Mouse (Mus musculus) ES-CJ7 (cell line): ENCODE measurements around the gene Slc15a5.
"Not testable (repeated sequence)": the region's sequence is repeated elsewhere in the genome, so short reads cannot be mapped to it uniquely, and the experiment has no call there.

ENCODE experiments used
- DNase-seq: peaks from one replicate; pipeline ENCODE4 v3.0.0; 2011; ENCODE audit warnings: low read depth, low spot score

Gene Slc15a5

GRCm38 (mm10) chr6:138079816-138080215 is at the start of gene Slc15a5:
Gene Slc15a5 (minus strand): TSS chr6:138079916.
- DNase-seq: no peak

GRCm38 (mm10) chr6:138128392-138129335 is 48.9 kb upstream of the Slc15a5 start:
- DNase-seq: no peak

- DNase-seq: no peak
Measured at GRCm38 (mm10) chr6:138117496-138117895, 37.8 kb upstream of the Slc15a5 start.

GRCm38 (mm10) chr6:138104559-138104958 is 24.8 kb upstream of the Slc15a5 start:
- no peak for DNase-seq

- DNase-seq: no peak
Measured at GRCm38 (mm10) chr6:138102940-138103339, 23.2 kb upstream of the Slc15a5 start.

- DNase-seq: no peak
Measured at GRCm38 (mm10) chr6:138101843-138102242, 22.1 kb upstream of the Slc15a5 start.

- DNase-seq: peak; percentile 11
Measured at GRCm38 (mm10) chr6:138099646-138100045, 19.9 kb upstream of the Slc15a5 start.

- no peak for DNase-seq
Measured at GRCm38 (mm10) chr6:138095060-138095459, 15.3 kb upstream of the Slc15a5 start.

- no peak for DNase-seq
Measured at GRCm38 (mm10) chr6:138092432-138092831, 12.7 kb upstream of the Slc15a5 start.

- no peak for DNase-seq
Measured at GRCm38 (mm10) chr6:138089084-138089483, 9.4 kb upstream of the Slc15a5 start.

GRCm38 (mm10) chr6:138086421-138086820 is 6.7 kb upstream of the Slc15a5 start:
- DNase-seq: not testable (repeated sequence)

GRCm38 (mm10) chr6:138080778-138081549 is 1.2 kb upstream of the Slc15a5 start:
- no peak for DNase-seq

- no peak for DNase-seq
Measured at GRCm38 (mm10) chr6:138077681-138078439, 1.9 kb downstream of the Slc15a5 start.

GRCm38 (mm10) chr6:138075723-138076122 is 4.0 kb downstream of the Slc15a5 start:
- no peak for DNase-seq

- no peak for DNase-seq
Measured at GRCm38 (mm10) chr6:138073540-138073939, 6.2 kb downstream of the Slc15a5 start.

- no peak for DNase-seq
Measured at GRCm38 (mm10) chr6:138072963-138073339, 6.8 kb downstream of the Slc15a5 start.

GRCm38 (mm10) chr6:138072110-138072962 is 7.4 kb downstream of the Slc15a5 start:
- no peak for DNase-seq

- DNase-seq: no peak
Measured at GRCm38 (mm10) chr6:138071505-138072107, 8.1 kb downstream of the Slc15a5 start.

GRCm38 (mm10) chr6:138070720-138071504 is 8.8 kb downstream of the Slc15a5 start:
- DNase-seq: no peak

GRCm38 (mm10) chr6:138069921-138070320 is 9.8 kb downstream of the Slc15a5 start:
- no peak for DNase-seq
